Mouse (Mus musculus) central nervous system, embryonic 14 days (tissue): Measurements from ENCODE around the gene Fgf7. TPM values are rescaled to one million over a fixed set of nuclear protein-coding genes. Genes with fewer than 3 reads are reported as not detected.

Experiments
- polyA plus RNA-seq: library from polyadenylated mRNA; depleted of rRNA; stranded (reverse); fragments of >200 nt; gene quantifications from 2 replicates; pipeline ENCODE4 v1.2.3, GENCODE M21; 2012; rRNA removed

Fgf7 gene
- 2.2 and 5.9 TPM in 2 replicates for polyA plus RNA-seq

DNA sequence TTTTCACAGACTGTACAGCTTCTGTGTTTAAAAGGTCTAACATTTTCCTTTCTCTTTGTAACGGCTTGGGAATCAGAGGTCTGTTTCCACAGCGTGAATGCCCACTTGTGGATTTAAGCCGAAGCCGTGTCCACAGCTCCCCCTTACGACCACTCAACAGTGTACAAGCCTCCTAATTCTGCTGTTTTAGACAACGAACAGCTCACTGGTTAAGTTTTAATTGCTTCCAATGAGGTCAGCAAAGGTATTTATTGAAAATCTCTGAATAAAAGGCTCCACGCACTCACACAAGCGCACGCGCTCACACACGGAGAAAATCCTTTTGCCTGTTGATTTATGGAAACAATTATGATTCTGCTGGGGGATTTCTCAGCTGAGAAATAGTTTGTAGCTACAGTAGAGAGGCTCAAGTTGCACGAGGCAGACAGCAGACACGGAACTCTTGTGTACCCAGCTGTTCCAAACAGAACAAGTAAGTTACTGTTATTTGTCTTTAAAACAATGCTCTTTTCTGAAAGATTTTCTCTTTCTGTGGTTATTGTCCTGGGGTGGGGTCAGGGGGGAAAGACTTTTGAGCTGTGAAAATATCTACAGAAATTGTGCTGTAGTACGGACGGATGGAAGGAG is at the start of gene Fgf7:
TSS of gene Fgf7 (plus strand) at position 280 of the 627 bp plus-strand sequence.

Other genes starting within 250 kb of the Fgf7 start
- 23.0 and 23.3 TPM in 2 replicates for gene Galk2, start 175.5 kb upstream of the Fgf7 start, polyA plus RNA-seq
- 62.9 and 69.5 TPM in 2 replicates for gene Cops2, start 175.5 kb upstream of the Fgf7 start, polyA plus RNA-seq
- not detected in 2 replicates for gene Fam227b, start 117.3 kb downstream of the Fgf7 start, polyA plus RNA-seq
- 14.1 and 14.9 TPM in 2 replicates for gene Dtwd1, start 117.5 kb downstream of the Fgf7 start, polyA plus RNA-seq
- not detected in 2 replicates for gene Gm17555, start 180.4 kb downstream of the Fgf7 start, polyA plus RNA-seq